Mouse (Mus musculus): ENCODE data around the gene Slc23a2. TPM values are rescaled to one million over a fixed set of nuclear protein-coding genes. Genes with fewer than 3 reads are reported as not detected.

Gene Slc23a2
- polyA plus RNA-seq, 1 experiment: 3.6 TPM

GRCm38 (mm10) chr2:132020420-132020819, 124.5 kb downstream of the Slc23a2 start:
- no peaks in the 10 kb centered on the region for H3K36me3 ChIP-seq (ENCODE audit: control insufficient read depth, insufficient read depth, low read length)
- TF ChIP-seq CTCF (IDR thresholded peaks at IDR 0.05; ENCODE audit: control insufficient read depth, insufficient read depth, insufficient replicate concordance, low read depth, low read length) (no peak), POLR2A (IDR thresholded peaks at IDR 0.05; ENCODE audit: control insufficient read depth, low read depth, low read length) (no peak)
- no peak overlapping the region for H3K4me3 ChIP-seq (ENCODE audit: control insufficient read depth, low read depth, low read length)
- H3K27me3 ChIP-seq (ENCODE audit: control insufficient read depth, insufficient read depth, low read length): no peaks in the 10 kb centered on the region
- H3K4me1 ChIP-seq (ENCODE audit: control insufficient read depth, insufficient read depth, low read length): no peaks in the 10 kb centered on the region
- no peak overlapping the region for H3K27ac ChIP-seq (ENCODE audit: control insufficient read depth, insufficient read depth, low read depth, low read length)

GRCm38 (mm10) chr2:132019372-132019811, 125.5 kb downstream of the Slc23a2 start:
- H3K4me1 ChIP-seq (ENCODE audit: control insufficient read depth, insufficient read depth, low read length): no peaks in the 10 kb centered on the region
- no peaks in the 10 kb centered on the region for H3K36me3 ChIP-seq (ENCODE audit: control insufficient read depth, insufficient read depth, low read length)
- TF ChIP-seq POLR2A (IDR thresholded peaks at IDR 0.05; ENCODE audit: control insufficient read depth, low read depth, low read length) (no peak), CTCF (IDR thresholded peaks at IDR 0.05; ENCODE audit: control insufficient read depth, insufficient read depth, insufficient replicate concordance, low read depth, low read length) (no peak)
- H3K27me3 ChIP-seq (ENCODE audit: control insufficient read depth, insufficient read depth, low read length): no peaks in the 10 kb centered on the region
- H3K27ac ChIP-seq (ENCODE audit: control insufficient read depth, insufficient read depth, low read depth, low read length): no peak overlapping the region
- H3K4me3 ChIP-seq (ENCODE audit: control insufficient read depth, low read depth, low read length): no peak overlapping the region

- no peak overlapping the region for H3K27ac ChIP-seq (ENCODE audit: control insufficient read depth, insufficient read depth, low read depth, low read length)
- H3K36me3 ChIP-seq (ENCODE audit: control insufficient read depth, insufficient read depth, low read length): no peaks in the 10 kb centered on the region
- no peaks in the 10 kb centered on the region for H3K4me1 ChIP-seq (ENCODE audit: control insufficient read depth, insufficient read depth, low read length)
- no peaks in the 10 kb centered on the region for H3K27me3 ChIP-seq (ENCODE audit: control insufficient read depth, insufficient read depth, low read length)
- TF ChIP-seq POLR2A (IDR thresholded peaks at IDR 0.05; ENCODE audit: control insufficient read depth, low read depth, low read length): no peak
- no peak overlapping the region for H3K4me3 ChIP-seq (ENCODE audit: control insufficient read depth, low read depth, low read length)
Measured at GRCm38 (mm10) chr2:132018156-132018555, 126.8 kb downstream of the Slc23a2 start.

- Histone ChIP-seq H3K4me1 (ENCODE audit: control insufficient read depth, insufficient read depth, low read length) (no peaks in the 10 kb centered on the region), H3K4me3 (ENCODE audit: control insufficient read depth, low read depth, low read length) (no peak overlapping the region), H3K27me3 (ENCODE audit: control insufficient read depth, insufficient read depth, low read length) (no peaks in the 10 kb centered on the region), H3K27ac (ENCODE audit: control insufficient read depth, insufficient read depth, low read depth, low read length) (no peak overlapping the region), H3K36me3 (ENCODE audit: control insufficient read depth, insufficient read depth, low read length) (no peaks in the 10 kb centered on the region)
- no peak for TF ChIP-seq POLR2A (IDR thresholded peaks at IDR 0.05; ENCODE audit: control insufficient read depth, low read depth, low read length)
- no peak for TF ChIP-seq CTCF (IDR thresholded peaks at IDR 0.05; ENCODE audit: control insufficient read depth, insufficient read depth, insufficient replicate concordance, low read depth, low read length)
Measured at GRCm38 (mm10) chr2:132017611-132018010, 127.3 kb downstream of the Slc23a2 start.

- H3K27me3 ChIP-seq (ENCODE audit: control insufficient read depth, insufficient read depth, low read length): no peaks in the 10 kb centered on the region
- H3K4me1 ChIP-seq (ENCODE audit: control insufficient read depth, insufficient read depth, low read length): no peaks in the 10 kb centered on the region
- H3K27ac ChIP-seq (ENCODE audit: control insufficient read depth, insufficient read depth, low read depth, low read length): no peak overlapping the region
- no peaks in the 10 kb centered on the region for H3K36me3 ChIP-seq (ENCODE audit: control insufficient read depth, insufficient read depth, low read length)
- H3K4me3 ChIP-seq (ENCODE audit: control insufficient read depth, low read depth, low read length): no peak overlapping the region
- TF ChIP-seq CTCF (IDR thresholded peaks at IDR 0.05; ENCODE audit: control insufficient read depth, insufficient read depth, insufficient replicate concordance, low read depth, low read length): no peak
- TF ChIP-seq POLR2A (IDR thresholded peaks at IDR 0.05; ENCODE audit: control insufficient read depth, low read depth, low read length): no peak
Measured at GRCm38 (mm10) chr2:132016034-132016433, 128.9 kb downstream of the Slc23a2 start.

- Histone ChIP-seq H3K4me3 (ENCODE audit: control insufficient read depth, low read depth, low read length) (no peak overlapping the region), H3K27ac (ENCODE audit: control insufficient read depth, insufficient read depth, low read depth, low read length) (no peak overlapping the region), H3K36me3 (ENCODE audit: control insufficient read depth, insufficient read depth, low read length) (no peaks in the 10 kb centered on the region), H3K4me1 (ENCODE audit: control insufficient read depth, insufficient read depth, low read length) (no peaks in the 10 kb centered on the region), H3K27me3 (ENCODE audit: control insufficient read depth, insufficient read depth, low read length) (no peaks in the 10 kb centered on the region)
- no peak for TF ChIP-seq POLR2A (IDR thresholded peaks at IDR 0.05; ENCODE audit: control insufficient read depth, low read depth, low read length)
- no peak for TF ChIP-seq CTCF (IDR thresholded peaks at IDR 0.05; ENCODE audit: control insufficient read depth, insufficient read depth, insufficient replicate concordance, low read depth, low read length)
Measured at GRCm38 (mm10) chr2:132013152-132013551, 131.8 kb downstream of the Slc23a2 start.

- Histone ChIP-seq H3K4me1 (ENCODE audit: control insufficient read depth, insufficient read depth, low read length) (peaks cover 11% of the 10 kb centered on the region), H3K4me3 (ENCODE audit: control insufficient read depth, low read depth, low read length) (no peak overlapping the region), H3K36me3 (ENCODE audit: control insufficient read depth, insufficient read depth, low read length) (no peaks in the 10 kb centered on the region), H3K27me3 (ENCODE audit: control insufficient read depth, insufficient read depth, low read length) (no peaks in the 10 kb centered on the region), H3K27ac (ENCODE audit: control insufficient read depth, insufficient read depth, low read depth, low read length) (no peak overlapping the region)
- TF ChIP-seq CTCF (IDR thresholded peaks at IDR 0.05; ENCODE audit: control insufficient read depth, insufficient read depth, insufficient replicate concordance, low read depth, low read length): no peak
- TF ChIP-seq POLR2A (IDR thresholded peaks at IDR 0.05; ENCODE audit: control insufficient read depth, low read depth, low read length): no peak
Measured at GRCm38 (mm10) chr2:132010781-132011180, 134.1 kb downstream of the Slc23a2 start.

- no peaks in the 10 kb centered on the region for H3K36me3 ChIP-seq (ENCODE audit: control insufficient read depth, insufficient read depth, low read length)
- H3K4me3 ChIP-seq (ENCODE audit: control insufficient read depth, low read depth, low read length): no peak overlapping the region
- no peaks in the 10 kb centered on the region for H3K27me3 ChIP-seq (ENCODE audit: control insufficient read depth, insufficient read depth, low read length)
- H3K4me1 ChIP-seq (ENCODE audit: control insufficient read depth, insufficient read depth, low read length): peaks cover 11% of the 10 kb centered on the region
- TF ChIP-seq POLR2A (IDR thresholded peaks at IDR 0.05; ENCODE audit: control insufficient read depth, low read depth, low read length) (no peak), CTCF (IDR thresholded peaks at IDR 0.05; ENCODE audit: control insufficient read depth, insufficient read depth, insufficient replicate concordance, low read depth, low read length) (no peak)
- peak overlapping the region; percentile 34 for H3K27ac ChIP-seq (ENCODE audit: control insufficient read depth, insufficient read depth, low read depth, low read length)
Measured at GRCm38 (mm10) chr2:132008186-132008585, 136.7 kb downstream of the Slc23a2 start.
